Mouse (Mus musculus): ENCODE measurements around the gene Fam160a1.

Gene Fam160a1

GRCm38 (mm10) chr3:85741767-85742166, 75.3 kb downstream of the Fam160a1 start:
- no peak for DNase-seq

- no peak for DNase-seq
These were observed 78.5 kb downstream of the Fam160a1 start for GRCm38 (mm10) chr3:85738591-85738990.

GRCm38 (mm10) chr3:85733939-85734729, 83.0 kb downstream of the Fam160a1 start:
- no peak for DNase-seq

GRCm38 (mm10) chr3:85727171-85727570, 89.9 kb downstream of the Fam160a1 start:
- DNase-seq, result no peak

GRCm38 (mm10) chr3:85725971-85726370, 91.1 kb downstream of the Fam160a1 start:
- no peak for DNase-seq

- peak; percentile 83 for DNase-seq
These were observed 92.0 kb downstream of the Fam160a1 start for GRCm38 (mm10) chr3:85725110-85725509.

GRCm38 (mm10) chr3:85722581-85722980, 94.5 kb downstream of the Fam160a1 start:
- no peak for DNase-seq

GRCm38 (mm10) chr3:85715764-85716297, 101.3 kb downstream of the Fam160a1 start:
- DNase-seq, result no peak

GRCm38 (mm10) chr3:85713936-85714709, 103.0 kb downstream of the Fam160a1 start:
- DNase-seq, result no peak

GRCm38 (mm10) chr3:85710695-85711094, 106.4 kb downstream of the Fam160a1 start:
- peak; percentile 59 for DNase-seq

GRCm38 (mm10) chr3:85707421-85707820, 109.7 kb downstream of the Fam160a1 start:
- peak; percentile 46 for DNase-seq

GRCm38 (mm10) chr3:85703141-85703882, 113.8 kb downstream of the Fam160a1 start:
- no peak for DNase-seq

GRCm38 (mm10) chr3:85698496-85698895, 118.6 kb downstream of the Fam160a1 start:
- no peak for DNase-seq

- DNase-seq, result no peak
These were observed 122.0 kb downstream of the Fam160a1 start for GRCm38 (mm10) chr3:85695056-85695455.

- no peak for DNase-seq
These were observed 124.1 kb downstream of the Fam160a1 start for GRCm38 (mm10) chr3:85693013-85693412.

GRCm38 (mm10) chr3:85691134-85691533, 126.0 kb downstream of the Fam160a1 start:
- DNase-seq, result no peak

GRCm38 (mm10) chr3:85688341-85688740, 128.8 kb downstream of the Fam160a1 start:
- DNase-seq, result no peak

GRCm38 (mm10) chr3:85685271-85685670, 131.8 kb downstream of the Fam160a1 start:
- DNase-seq, result no peak

GRCm38 (mm10) chr3:85683618-85684017, 133.5 kb downstream of the Fam160a1 start:
- DNase-seq, result no peak

- DNase-seq, result no peak
These were observed 136.0 kb downstream of the Fam160a1 start for GRCm38 (mm10) chr3:85681136-85681535.

- peak; percentile 14 for DNase-seq
These were observed 137.1 kb downstream of the Fam160a1 start for GRCm38 (mm10) chr3:85679960-85680359.

- DNase-seq, result peak; percentile 12
These were observed 137.7 kb downstream of the Fam160a1 start for GRCm38 (mm10) chr3:85679312-85679933.

Data from liver (tissue).